Mouse (Mus musculus) C2C12 (cell line): ENCODE measurements around the gene Foxred2. TPM values are rescaled to one million over a fixed set of nuclear protein-coding genes. Genes with fewer than 3 reads are reported as not detected.

Experiments used
- H3K27me3 ChIP-seq: one replicate; pipeline ENCODE4 v1.6.1; 2011; ENCODE audit not compliant: control insufficient read depth, insufficient read depth, insufficient read length
- H3K36me3 ChIP-seq: one replicate; pipeline ENCODE4 v1.6.1; 2011; ENCODE audit not compliant: control insufficient read depth, insufficient read depth
- H3K4me3 ChIP-seq: one replicate; pipeline ENCODE4 v1.5.1; 2011; ENCODE audit warnings: mild to moderate bottlenecking, control low read depth; ENCODE audit not compliant: poor library complexity, insufficient read depth, severe bottlenecking
- H3K79me2 ChIP-seq: one replicate; pipeline ENCODE4 v1.6.1; 2011; ENCODE audit not compliant: control insufficient read depth, insufficient read depth
- H3K79me3 ChIP-seq: one replicate; pipeline ENCODE4 v1.6.1; 2011; ENCODE audit warnings: low read depth, control low read depth
- H3ac ChIP-seq: one replicate; pipeline ENCODE3; 2011; ENCODE audit warnings: low read depth; ENCODE audit not compliant: control insufficient read depth, insufficient read length
- CEBPB ChIP-seq: IDR thresholded peaks from one replicate; pipeline ENCODE4 v1.6.1; 2011; ENCODE audit warnings: low read depth, mild to moderate bottlenecking, control low read depth, moderate library complexity
- CTCF ChIP-seq: IDR thresholded peaks from one replicate; pipeline ENCODE4 v1.5.1; 2011; ENCODE audit not compliant: control insufficient read depth, insufficient read depth, insufficient read length
- FOSL1 ChIP-seq: IDR thresholded peaks from one replicate; pipeline ENCODE4 v1.8.0; 2011; ENCODE audit warnings: mild to moderate bottlenecking, low read length; ENCODE audit not compliant: poor library complexity, insufficient read depth, severe bottlenecking
- MAX ChIP-seq: IDR thresholded peaks from one replicate; pipeline ENCODE4 v1.6.1; 2011; ENCODE audit warnings: mild to moderate bottlenecking, control low read depth
- MYOD1 ChIP-seq: IDR thresholded peaks from one replicate; pipeline ENCODE4 v1.6.1; 2011; ENCODE audit warnings: low read depth; ENCODE audit not compliant: control insufficient read depth, insufficient read length
- MYOG ChIP-seq: IDR thresholded peaks from one replicate; pipeline ENCODE4 v1.6.1; 2011; ENCODE audit not compliant: control insufficient read depth, insufficient read length; ENCODE audit errors: extremely low read depth
- USF1 ChIP-seq: IDR thresholded peaks from one replicate; pipeline ENCODE4 v1.6.1; 2011; ENCODE audit warnings: low read depth, mild to moderate bottlenecking, control low read depth, moderate library complexity
- polyA plus RNA-seq: library from polyadenylated mRNA; unstranded; fragments of >200 nt; fragmentation: generic; extraction: Trizol; gene quantifications from one replicate; pipeline ENCODE4 v1.2.1, GENCODE M21; 2012; ENCODE audit warnings: missing spikeins

The Foxred2 gene
- polyA plus RNA-seq, 1 experiment: 7.3 TPM

GRCm38 (mm10) chr15:77954362-77954761, 2.2 kb downstream of the Foxred2 start:
- peaks cover 17% of the 10 kb centered on the region for H3K36me3 ChIP-seq
- H3K79me2 ChIP-seq: no peaks in the 10 kb centered on the region
- no peak for TF ChIP-seq CTCF
- no peaks in the 10 kb centered on the region for H3K27me3 ChIP-seq
- no peak overlapping the region for H3ac ChIP-seq
- no peaks in the 10 kb centered on the region for H3K79me3 ChIP-seq
- H3K4me3 ChIP-seq: no peak overlapping the region

- TF ChIP-seq MAX: no peak
- no peak for TF ChIP-seq FOSL1
- no peak for TF ChIP-seq CEBPB
- TF ChIP-seq MYOD1: no peak
- no peak for TF ChIP-seq CTCF
- TF ChIP-seq USF1: no peak
- no peak for TF ChIP-seq MYOG
- Histone ChIP-seq H3K79me3 (no peaks in the 10 kb centered on the region), H3K36me3 (peaks cover 2% of the 10 kb centered on the region)
Observed at GRCm38 (mm10) chr15:77952921-77953320, 3.6 kb downstream of the Foxred2 start.

GRCm38 (mm10) chr15:77949061-77949460, 7.5 kb downstream of the Foxred2 start:
- H3ac ChIP-seq: no peak overlapping the region
- H3K79me3 ChIP-seq: no peaks in the 10 kb centered on the region
- no peak overlapping the region for H3K4me3 ChIP-seq
- H3K36me3 ChIP-seq: no peaks in the 10 kb centered on the region
- no peaks in the 10 kb centered on the region for H3K79me2 ChIP-seq
- no peaks in the 10 kb centered on the region for H3K27me3 ChIP-seq
- TF ChIP-seq CTCF (no peak), CEBPB (no peak), FOSL1 (no peak), USF1 (no peak), MYOD1 (no peak), MYOG (no peak), MAX (no peak)

More at GRCm38 (mm10) chr15:77952921-77953320, 3.6 kb downstream of the Foxred2 start:
- Histone ChIP-seq H3ac (no peak overlapping the region), H3K4me3 (no peak overlapping the region), H3K79me2 (no peaks in the 10 kb centered on the region), H3K27me3 (no peaks in the 10 kb centered on the region)

DNA sequence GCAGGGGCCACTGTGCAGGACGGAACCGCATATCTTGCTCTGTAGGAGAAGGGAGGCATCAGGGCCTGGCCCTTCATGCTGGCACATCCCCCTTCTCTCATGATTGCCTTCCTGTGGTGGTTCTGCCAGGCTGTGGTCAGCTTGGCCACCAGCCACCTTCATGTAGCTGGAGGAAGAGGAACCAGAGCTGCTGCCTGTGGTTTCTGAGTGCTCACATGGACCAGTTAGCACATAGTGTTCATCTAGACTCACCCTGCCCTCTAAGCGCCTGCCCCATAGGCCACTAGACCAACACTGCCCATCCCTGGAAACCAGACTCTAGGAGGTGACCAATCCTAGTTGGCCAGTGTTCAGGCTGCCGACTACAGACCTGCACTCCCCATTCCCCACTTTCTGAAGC, 10.8 kb downstream of the Foxred2 start:
- peaks cover 7% of the 10 kb centered on the region for H3K36me3 ChIP-seq
- H3K4me3 ChIP-seq: no peak overlapping the region
- peak; percentile 93 for TF ChIP-seq MAX
- peak; percentile 18 for TF ChIP-seq MYOD1
- peak; percentile 70 for TF ChIP-seq USF1
- TF ChIP-seq FOSL1: no peak
- TF ChIP-seq MYOG: no peak
- no peaks in the 10 kb centered on the region for H3K79me3 ChIP-seq
- H3ac ChIP-seq: peak overlapping the region; percentile 28
- H3K79me2 ChIP-seq: no peaks in the 10 kb centered on the region
- no peaks in the 10 kb centered on the region for H3K27me3 ChIP-seq

DNA sequence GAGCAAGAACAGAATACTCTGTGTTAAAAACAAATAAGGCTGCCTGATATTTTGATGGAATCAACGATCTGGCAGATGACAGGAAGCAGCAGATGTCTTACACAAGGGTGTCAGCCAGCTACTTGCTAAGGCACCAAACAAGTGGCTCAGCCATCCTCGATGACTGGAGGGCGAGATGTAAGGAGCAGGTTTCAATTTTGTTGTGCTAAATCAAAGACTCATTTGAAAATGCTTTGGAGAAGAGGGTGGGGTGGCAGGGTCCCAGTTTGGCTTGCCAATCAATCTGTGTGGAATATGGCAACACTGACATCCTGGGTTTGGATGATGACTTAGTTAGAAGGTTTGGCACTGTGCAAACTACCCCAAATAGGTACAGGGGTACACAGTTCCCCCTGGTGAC, 15.0 kb downstream of the Foxred2 start:
- TF ChIP-seq MYOD1 (no peak), CEBPB (no peak), MYOG (no peak), MAX (no peak)
- Histone ChIP-seq H3K79me3 (no peaks in the 10 kb centered on the region), H3ac (no peak overlapping the region), H3K27me3 (no peaks in the 10 kb centered on the region), H3K79me2 (no peaks in the 10 kb centered on the region), H3K4me3 (no peak overlapping the region), H3K36me3 (peaks cover 7% of the 10 kb centered on the region)

- no peaks in the 10 kb centered on the region for H3K27me3 ChIP-seq
- H3K79me2 ChIP-seq: no peaks in the 10 kb centered on the region
- no peak overlapping the region for H3ac ChIP-seq
- H3K36me3 ChIP-seq: peaks cover 7% of the 10 kb centered on the region
- no peaks in the 10 kb centered on the region for H3K79me3 ChIP-seq
- no peak for TF ChIP-seq FOSL1
- H3K4me3 ChIP-seq: no peak overlapping the region
Observed at GRCm38 (mm10) chr15:77938516-77938915, 18.0 kb downstream of the Foxred2 start.
